Mouse (Mus musculus): ENCODE measurements around the gene Srp68. TPM values are rescaled to one million over a fixed set of nuclear protein-coding genes. Genes with fewer than 3 reads are reported as not detected.
A peak's percentile ranks its signal among the peaks of the same experiment; 100 is the strongest.
"Not testable (repeated sequence)": the region's sequence is repeated elsewhere in the genome, so short reads cannot be mapped to it uniquely, and the experiment has no call there.

Gene Srp68
- polyA plus RNA-seq, 1 experiment from 2014 or later = 64.4 TPM

GRCm38 (mm10) chr11:116281671-116282070, 7.7 kb upstream of the Srp68 start:
- no peak for ATAC-seq (ENCODE audit: low read depth)
- no peaks in the 10 kb centered on the region for H3K36me3 ChIP-seq
- H3K4me1 ChIP-seq (replicated peaks) = peaks cover 30% of the 10 kb centered on the region
- H3K9me3 ChIP-seq = no peaks in the 10 kb centered on the region
- peak overlapping the region; percentile 58 for H3K9ac ChIP-seq
- H3K27me3 ChIP-seq = peaks cover 65% of the 10 kb centered on the region
- WGBS = 3% methylated on average over 18 of the region's 18 CpGs
- H3K27ac ChIP-seq (replicated peaks) = no peak overlapping the region
- peak overlapping the region; percentile 54 for H3K4me2 ChIP-seq
- H3K4me3 ChIP-seq = peak overlapping the region; percentile 32

- peak within 1 kb of the TSS; percentile 54 for H3K4me2 ChIP-seq
- no peak within 1 kb of the TSS for H3K27ac ChIP-seq (replicated peaks)
- H3K9ac ChIP-seq = peak within 1 kb of the TSS; percentile 58
- WGBS = 6% methylated on average over 48 of the region's 48 CpGs
- ATAC-seq (ENCODE audit: low read depth) = no peak
- H3K4me3 ChIP-seq = peak within 1 kb of the TSS; percentile 32
- peaks cover 27% of the 10 kb centered on the region for H3K4me1 ChIP-seq (replicated peaks)
- H3K9me3 ChIP-seq = no peaks in the 10 kb centered on the region
- H3K27me3 ChIP-seq = peaks cover 65% of the 10 kb centered on the region
- no peaks in the 10 kb centered on the region for H3K36me3 ChIP-seq
Observed at GRCm38 (mm10) chr11:116280751-116281663, 7.0 kb upstream of the Srp68 start, which contains the start of gene Galr2. Gene Galr2, plus strand, starts transcription at chr11:116280939.

DNA sequence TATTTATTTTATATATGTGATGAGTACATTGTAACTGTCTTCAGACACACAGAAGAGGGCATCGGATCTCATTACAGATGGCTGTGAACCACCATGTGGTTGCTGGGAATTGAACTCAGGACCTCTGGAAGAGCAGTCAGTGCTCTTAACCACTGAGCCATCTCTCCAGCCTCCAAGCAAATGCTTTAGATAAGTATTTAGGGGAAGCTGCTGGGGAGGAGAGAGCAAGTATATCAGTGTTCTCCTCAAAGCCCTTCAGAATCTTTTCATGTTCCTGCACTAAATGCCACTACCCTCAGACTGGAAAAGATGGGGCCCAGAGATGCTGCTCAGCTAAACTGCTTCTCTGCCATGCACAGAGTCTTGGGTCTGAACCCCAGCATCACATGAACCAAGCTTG, 3.2 kb upstream of the Srp68 start:
- not testable (repeated sequence) for H3K9me3 ChIP-seq; H3K36me3 ChIP-seq; H3K4me3 ChIP-seq; H3K4me2 ChIP-seq; H3K27ac ChIP-seq (replicated peaks); H3K9ac ChIP-seq; ATAC-seq (ENCODE audit: low read depth)
- peaks cover 38% of the 10 kb centered on the region for H3K4me1 ChIP-seq (replicated peaks)
- 91% methylated on average over 1 of the region's 1 CpGs for WGBS
- peaks cover 27% of the 10 kb centered on the region for H3K27me3 ChIP-seq

DNA sequence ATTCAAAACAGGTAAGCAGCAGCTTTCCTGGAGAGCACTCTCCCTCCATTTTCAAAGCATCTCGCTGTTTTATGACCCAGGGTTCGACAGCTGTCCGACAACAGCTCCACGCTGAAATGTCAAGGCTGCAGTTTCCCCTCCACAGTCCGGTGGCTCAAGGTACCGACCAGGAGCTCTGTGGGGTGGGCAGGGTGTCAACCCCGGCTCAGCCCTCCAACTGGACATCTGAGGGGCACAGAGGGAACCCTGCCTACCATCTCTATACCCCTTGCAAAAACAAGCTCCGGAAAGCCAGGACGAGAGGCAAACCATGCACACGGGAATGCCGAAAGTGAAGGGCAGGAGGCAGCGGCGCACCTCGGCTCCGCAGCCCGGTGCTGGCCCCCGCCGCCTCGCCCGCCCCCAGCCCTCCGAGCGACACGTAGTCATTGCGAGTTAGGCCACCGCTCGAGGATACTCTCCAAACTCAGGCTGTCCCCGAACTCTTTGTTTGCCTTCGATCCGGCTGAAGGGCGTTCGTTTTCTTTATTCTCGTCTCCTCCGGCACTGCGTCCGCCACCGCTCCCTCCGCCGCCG, 460 bp downstream of the Srp68 start:
- H3K4me1 ChIP-seq (replicated peaks) = peaks cover 43% of the 10 kb centered on the region
- peaks cover 32% of the 10 kb centered on the region for H3K36me3 ChIP-seq
- peak overlapping the region; percentile 89 for H3K4me3 ChIP-seq
- WGBS = under 1% methylated on average over 39 of the region's 39 CpGs
- H3K27ac ChIP-seq (replicated peaks) = peak overlapping the region; percentile 91
- H3K9me3 ChIP-seq = no peaks in the 10 kb centered on the region
- H3K9ac ChIP-seq = peak overlapping the region; percentile 94
- peak overlapping the region; percentile 96 for H3K4me2 ChIP-seq
- H3K27me3 ChIP-seq = no peaks in the 10 kb centered on the region
- ATAC-seq (ENCODE audit: low read depth) = peak; percentile 55

- no peak for ATAC-seq (ENCODE audit: low read depth)
- Histone ChIP-seq H3K9ac (peak overlapping the region; percentile 94), H3K27ac (replicated peaks) (no peak overlapping the region), H3K4me3 (peak overlapping the region; percentile 89), H3K27me3 (no peaks in the 10 kb centered on the region), H3K36me3 (peaks cover 39% of the 10 kb centered on the region), H3K9me3 (no peaks in the 10 kb centered on the region), H3K4me1 (replicated peaks) (peaks cover 43% of the 10 kb centered on the region), H3K4me2 (peak overlapping the region; percentile 96)
- WGBS = 61% methylated on average over 12 of the region's 12 CpGs
Observed at GRCm38 (mm10) chr11:116272589-116273468, 1.2 kb downstream of the Srp68 start.

GRCm38 (mm10) chr11:116269560-116269959, 4.5 kb downstream of the Srp68 start:
- Histone ChIP-seq H3K4me3 (no peak overlapping the region), H3K9ac (no peak overlapping the region), H3K36me3 (peaks cover 70% of the 10 kb centered on the region), H3K27me3 (no peaks in the 10 kb centered on the region), H3K27ac (replicated peaks) (no peak overlapping the region), H3K4me2 (no peak overlapping the region), H3K4me1 (replicated peaks) (peaks cover 35% of the 10 kb centered on the region), H3K9me3 (no peaks in the 10 kb centered on the region)
- ATAC-seq (ENCODE audit: low read depth) = no peak
- WGBS = 90% methylated on average over 8 of the region's 8 CpGs

GRCm38 (mm10) chr11:116268313-116268712, 5.7 kb downstream of the Srp68 start:
- Histone ChIP-seq H3K27me3 (no peaks in the 10 kb centered on the region), H3K27ac (replicated peaks) (no peak overlapping the region), H3K36me3 (peaks cover 82% of the 10 kb centered on the region), H3K9ac (no peak overlapping the region), H3K9me3 (no peaks in the 10 kb centered on the region), H3K4me1 (replicated peaks) (peaks cover 30% of the 10 kb centered on the region), H3K4me2 (no peak overlapping the region), H3K4me3 (no peak overlapping the region)
- 94% methylated on average over 6 of the region's 6 CpGs for WGBS
- ATAC-seq (ENCODE audit: low read depth) = no peak

- 83% methylated on average over 8 of the region's 8 CpGs for WGBS
- H3K27ac ChIP-seq (replicated peaks) = no peak overlapping the region
- peaks cover 89% of the 10 kb centered on the region for H3K36me3 ChIP-seq
- no peak overlapping the region for H3K4me3 ChIP-seq
- H3K9me3 ChIP-seq = no peaks in the 10 kb centered on the region
- no peak overlapping the region for H3K4me2 ChIP-seq
- ATAC-seq (ENCODE audit: low read depth) = no peak
- no peaks in the 10 kb centered on the region for H3K27me3 ChIP-seq
- H3K4me1 ChIP-seq (replicated peaks) = peaks cover 23% of the 10 kb centered on the region
- no peak overlapping the region for H3K9ac ChIP-seq
Observed at GRCm38 (mm10) chr11:116267637-116268036, 6.4 kb downstream of the Srp68 start.

DNA sequence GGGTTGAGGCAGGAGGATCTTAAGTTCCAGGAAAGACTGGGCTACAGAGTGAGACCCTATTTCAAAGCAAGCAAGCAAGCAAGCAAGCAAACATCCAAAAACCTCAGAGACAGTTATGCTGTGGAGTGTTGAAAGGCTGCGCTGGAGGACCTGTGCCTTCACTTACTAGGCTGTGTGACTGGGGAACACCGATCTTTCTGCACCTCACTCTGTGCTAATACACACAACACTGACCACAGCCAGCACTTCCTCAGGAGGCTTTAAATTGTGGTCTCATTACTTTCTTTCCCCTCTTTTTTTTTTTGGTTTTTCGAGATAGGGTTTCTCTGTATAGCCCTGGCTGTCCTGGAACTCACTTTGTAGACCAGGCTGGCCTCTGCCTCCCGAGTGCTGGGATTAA, 8.2 kb downstream of the Srp68 start:
- 92% methylated on average over 4 of the region's 4 CpGs for WGBS

DNA sequence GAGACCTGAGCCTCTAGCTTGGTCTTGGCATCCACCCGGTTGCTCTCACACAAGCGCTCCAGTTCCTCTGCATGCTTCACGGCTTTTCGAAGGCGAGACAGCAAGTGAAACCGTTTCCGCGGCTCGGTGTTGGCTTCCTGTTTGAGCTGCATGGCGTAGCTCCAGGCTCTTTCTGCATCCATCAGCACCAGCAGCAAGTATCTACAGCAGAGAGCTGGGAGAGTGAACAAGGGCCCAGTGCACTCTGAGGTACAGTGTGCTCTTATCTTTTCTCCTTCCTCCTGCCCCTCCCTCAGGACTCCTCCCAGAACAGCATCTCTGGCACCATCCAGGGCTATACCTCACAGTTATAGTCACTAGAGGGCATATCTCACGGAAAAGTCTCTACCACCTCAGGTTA, 8.7 kb downstream of the Srp68 start:
- no peak overlapping the region for H3K9ac ChIP-seq
- no peak for ATAC-seq (ENCODE audit: low read depth)
- H3K4me2 ChIP-seq = no peak overlapping the region
- H3K4me3 ChIP-seq = no peak overlapping the region
- H3K27me3 ChIP-seq = no peaks in the 10 kb centered on the region
- H3K9me3 ChIP-seq = no peaks in the 10 kb centered on the region
- 89% methylated on average over 11 of the region's 11 CpGs for WGBS
- H3K27ac ChIP-seq (replicated peaks) = no peak overlapping the region
- H3K4me1 ChIP-seq (replicated peaks) = 0 out of 2 replicates have a peak, but pooled peaks cover 6% of the 10 kb centered on the region
- peaks cover 97% of the 10 kb centered on the region for H3K36me3 ChIP-seq

More for the DNA sequence above, 8.2 kb downstream of the Srp68 start:
- Histone ChIP-seq H3K36me3 (peaks cover 96% of the 10 kb centered on the region), H3K4me3 (no peak overlapping the region), H3K9ac (no peak overlapping the region), H3K27me3 (no peaks in the 10 kb centered on the region), H3K4me2 (no peak overlapping the region), H3K9me3 (no peaks in the 10 kb centered on the region), H3K27ac (replicated peaks) (no peak overlapping the region), H3K4me1 (replicated peaks) (0 out of 2 replicates have a peak, but pooled peaks cover 6% of the 10 kb centered on the region)
- ATAC-seq (ENCODE audit: low read depth) = no peak

- H3K9me3 ChIP-seq = no peaks in the 10 kb centered on the region
- no peaks in the 10 kb centered on the region for H3K4me1 ChIP-seq (replicated peaks)
- WGBS = 87% methylated on average over 7 of the region's 7 CpGs
- no peak for ATAC-seq (ENCODE audit: low read depth)
- no peaks in the 10 kb centered on the region for H3K27me3 ChIP-seq
- peaks cover 96% of the 10 kb centered on the region for H3K36me3 ChIP-seq
- no peak overlapping the region for H3K9ac ChIP-seq
- no peak overlapping the region for H3K4me3 ChIP-seq
- H3K27ac ChIP-seq (replicated peaks) = no peak overlapping the region
- no peak overlapping the region for H3K4me2 ChIP-seq
Observed at GRCm38 (mm10) chr11:116260259-116260658, 13.8 kb downstream of the Srp68 start.

GRCm38 (mm10) chr11:116259461-116259860, 14.6 kb downstream of the Srp68 start:
- 94% methylated on average over 8 of the region's 8 CpGs for WGBS
- no peak overlapping the region for H3K27ac ChIP-seq (replicated peaks)
- ATAC-seq (ENCODE audit: low read depth) = no peak

More at GRCm38 (mm10) chr11:116259461-116259860, 14.6 kb downstream of the Srp68 start:
- Histone ChIP-seq H3K4me3 (no peak overlapping the region), H3K27me3 (no peaks in the 10 kb centered on the region), H3K4me2 (no peak overlapping the region), H3K9me3 (no peaks in the 10 kb centered on the region), H3K9ac (no peak overlapping the region), H3K36me3 (peaks cover 97% of the 10 kb centered on the region), H3K4me1 (replicated peaks) (no peaks in the 10 kb centered on the region)

Measured in neural tube, embryonic 13.5 days (tissue).